Mouse (Mus musculus) liver, embryonic 11.5 days (tissue): Measurements from ENCODE around the gene Manba. TPM values are rescaled to one million over a fixed set of nuclear protein-coding genes. Genes with fewer than 3 reads are reported as not detected.

Experiments used
- ATAC-seq: fragments of 200-750 bp; cut with Nextera tagmentation; replicated peaks from 2 replicates; pipeline ENCODE4 v1.8.0; 2017; ENCODE audit warnings: moderate number of reproducible peaks, mild to moderate bottlenecking, moderate TSS enrichment, moderate library complexity; ENCODE audit not compliant: low FRiP score
- DNase-seq: peaks from one replicate; pipeline ENCODE4 v3.0.0-alpha.2; 2017; ENCODE audit warnings: low spot score
- H3K27ac ChIP-seq: fragments of 300-500 bp; sonication (generic); 2 replicates; pipeline ENCODE4 v1.5.1; 2014; ENCODE audit warnings: mild to moderate bottlenecking, low read depth, low read length, control low read depth
- H3K27me3 ChIP-seq: fragments of 300-500 bp; sonication (generic); replicated peaks from 2 replicates; pipeline ENCODE4 v1.6.1; 2014; ENCODE audit warnings: low read length, mixed read lengths; ENCODE audit not compliant: control insufficient read depth, insufficient read depth
- H3K36me3 ChIP-seq: fragments of 300-500 bp; sonication (generic); 2 replicates; pipeline ENCODE4 v1.6.1; 2014; ENCODE audit warnings: mild to moderate bottlenecking, low read length, moderate library complexity, mixed read lengths; ENCODE audit not compliant: control insufficient read depth, insufficient read depth
- H3K4me1 ChIP-seq: fragments of 300-500 bp; sonication (generic); replicated peaks from 2 replicates; pipeline ENCODE4 v1.6.1; 2014; ENCODE audit warnings: low read length, mixed read lengths; ENCODE audit not compliant: control insufficient read depth, insufficient read depth
- H3K4me2 ChIP-seq: fragments of 300-500 bp; sonication (generic); 2 replicates; pipeline ENCODE4 v1.6.1; 2014; ENCODE audit warnings: mild to moderate bottlenecking, control low read depth, moderate library complexity
- H3K4me3 ChIP-seq: fragments of 300-500 bp; sonication (generic); 2 replicates; pipeline ENCODE4 v1.5.1; 2014; ENCODE audit warnings: low read depth, low read length, control low read depth
- H3K9ac ChIP-seq: fragments of 300-500 bp; sonication (generic); 2 replicates; pipeline ENCODE4 v1.6.1; 2014; ENCODE audit warnings: low read depth, low read length, control low read depth
- H3K9me3 ChIP-seq: fragments of 300-500 bp; sonication (generic); 2 replicates; pipeline ENCODE4 v1.6.1; 2016; ENCODE audit warnings: low read length, inconsistent platforms, mixed read lengths; ENCODE audit not compliant: control insufficient read depth
- WGBS: fragments of 180-500 bp; shearing (Covaris S2); extraction: QIAGEN DNeasy Blood & Tissue Kit; methylation state at CpG from one replicate; pipeline ENCODE4 v1.1.7; 2014; 5-methylcytosine and 5-hydroxymethylcytosine counted together
- polyA plus RNA-seq: library from polyadenylated mRNA; unstranded; fragments of >200 nt; fragmentation: Nextera tagmentation; extraction: Ambion mirVana; gene quantifications from 2 replicates; pipeline ENCODE4 v1.2.1, GENCODE M21; 2014

Gene Manba
- 9.7 TPM in 2 replicates for polyA plus RNA-seq

- ATAC-seq (peak; percentile 92), DNase-seq (peak; percentile 84)
- Histone ChIP-seq H3K4me1 (no peaks in the 10 kb centered on the region), H3K4me2 (peak within 1 kb of the TSS; percentile 96), H3K27ac (no peak within 1 kb of the TSS), H3K27me3 (no peaks in the 10 kb centered on the region), H3K9me3 (no peaks in the 10 kb centered on the region), H3K36me3 (no peaks in the 10 kb centered on the region), H3K4me3 (peak within 1 kb of the TSS; percentile 81), H3K9ac (peak within 1 kb of the TSS; percentile 75)
- 2% methylated on average over 48 of the region's 48 CpGs for WGBS
Observed at GRCm38 (mm10) chr3:135485128-135485899, at the start of gene Manba. TSS of gene Manba (plus strand) at chr3:135485611.

GRCm38 (mm10) chr3:135436901-135437616, 48.4 kb upstream of the Manba start:
- DNase-seq: no peak
- Histone ChIP-seq H3K4me3 (peak overlapping the region; percentile 79), H3K9ac (peak overlapping the region; percentile 61), H3K27me3 (no peaks in the 10 kb centered on the region), H3K4me2 (peak overlapping the region; percentile 65), H3K9me3 (no peaks in the 10 kb centered on the region), H3K27ac (no peak overlapping the region), H3K36me3 (no peaks in the 10 kb centered on the region), H3K4me1 (peaks cover 5% of the 10 kb centered on the region; the same call in 1 of the 2 replicates)
- 61% methylated on average over 14 of the region's 14 CpGs for WGBS
- ATAC-seq: no peak

GRCm38 (mm10) chr3:135437758-135438495, 47.5 kb upstream of the Manba start, which contains the start of gene Ube2d3:
TSS of gene Ube2d3 (plus strand) at chr3:135438149.
- Histone ChIP-seq H3K27ac (peak within 1 kb of the TSS; percentile 99), H3K27me3 (no peaks in the 10 kb centered on the region), H3K4me1 (peaks cover 8% of the 10 kb centered on the region; the same call in 1 of the 2 replicates), H3K4me2 (peak within 1 kb of the TSS; percentile 65), H3K9ac (peak within 1 kb of the TSS; percentile 93), H3K36me3 (peaks cover 1% of the 10 kb centered on the region; the same call in 1 of the 2 replicates), H3K4me3 (peak within 1 kb of the TSS; percentile 79), H3K9me3 (no peaks in the 10 kb centered on the region)
- WGBS: under 1% methylated on average over 56 of the region's 56 CpGs
- peak; percentile 89 for ATAC-seq
- DNase-seq: peak; percentile 99

GRCm38 (mm10) chr3:135438531-135438912, 46.9 kb upstream of the Manba start:
- Histone ChIP-seq H3K9ac (peak overlapping the region; percentile 93), H3K27me3 (no peaks in the 10 kb centered on the region), H3K4me3 (peak overlapping the region; percentile 79), H3K36me3 (peaks cover 6% of the 10 kb centered on the region; the same call in 1 of the 2 replicates), H3K27ac (peak overlapping the region; percentile 99), H3K9me3 (no peaks in the 10 kb centered on the region), H3K4me1 (peaks cover 8% of the 10 kb centered on the region; the same call in 1 of the 2 replicates), H3K4me2 (peak overlapping the region; percentile 1)
- WGBS: under 1% methylated on average over 49 of the region's 50 CpGs
- ATAC-seq (peak; percentile 70), DNase-seq (peak; percentile 94)

GRCm38 (mm10) chr3:135438913-135439531, 46.4 kb upstream of the Manba start:
- Histone ChIP-seq H3K9me3 (no peaks in the 10 kb centered on the region), H3K36me3 (peaks cover 6% of the 10 kb centered on the region; the same call in 1 of the 2 replicates), H3K9ac (peak overlapping the region; percentile 93), H3K4me1 (peaks cover 8% of the 10 kb centered on the region; the same call in 1 of the 2 replicates), H3K27ac (peak overlapping the region; percentile 99), H3K4me2 (peak overlapping the region; percentile 92), H3K27me3 (no peaks in the 10 kb centered on the region), H3K4me3 (peak overlapping the region; percentile 79)
- DNase-seq: peak; percentile 87
- ATAC-seq: peak; percentile 73
- under 1% methylated on average over 74 of the region's 76 CpGs for WGBS

- DNase-seq: no peak
- H3K4me2 ChIP-seq: peak overlapping the region; percentile 92
- ATAC-seq: no peak
- H3K9ac ChIP-seq: peak overlapping the region; percentile 93
- peak overlapping the region; percentile 79 for H3K4me3 ChIP-seq
- peaks cover 6% of the 10 kb centered on the region; the same call in 1 of the 2 replicates for H3K36me3 ChIP-seq
- WGBS: 2% methylated on average over 15 of the region's 15 CpGs
- peaks cover 8% of the 10 kb centered on the region; the same call in 1 of the 2 replicates for H3K4me1 ChIP-seq
- peak overlapping the region; percentile 99 for H3K27ac ChIP-seq
- no peaks in the 10 kb centered on the region for H3K27me3 ChIP-seq
- no peaks in the 10 kb centered on the region for H3K9me3 ChIP-seq
Observed at GRCm38 (mm10) chr3:135439651-135440050, 45.8 kb upstream of the Manba start.

GRCm38 (mm10) chr3:135440221-135440620, 45.2 kb upstream of the Manba start:
- peaks cover 6% of the 10 kb centered on the region; the same call in 1 of the 2 replicates for H3K36me3 ChIP-seq
- WGBS: 17% methylated on average over 7 of the region's 7 CpGs
- 0 out of 2 replicates have a peak overlapping the region, but pooled peaks have one; percentile 99 for H3K27ac ChIP-seq
- peak overlapping the region; percentile 92 for H3K4me2 ChIP-seq
- H3K4me3 ChIP-seq: peak overlapping the region; percentile 79
- H3K27me3 ChIP-seq: no peaks in the 10 kb centered on the region
- ATAC-seq (no peak), DNase-seq (peak; percentile 47)
- H3K4me1 ChIP-seq: peaks cover 8% of the 10 kb centered on the region; the same call in 1 of the 2 replicates
- peak overlapping the region; percentile 93 for H3K9ac ChIP-seq
- no peaks in the 10 kb centered on the region for H3K9me3 ChIP-seq
